Mouse (Mus musculus) limb, embryonic 15.5 days (tissue): Measurements from ENCODE around the gene Map4k5. TPM values are rescaled to one million over a fixed set of nuclear protein-coding genes. Genes with fewer than 3 reads are reported as not detected.

Experiments
- ATAC-seq: fragments of 200-750 bp; cut with Nextera tagmentation; 2 replicates; pipeline ENCODE4 v1.8.0; 2017; ENCODE audit warnings: low read depth, moderate TSS enrichment; ENCODE audit not compliant: insufficient number of reproducible peaks, low FRiP score, low TSS enrichment
- H3K27ac ChIP-seq: fragments of 300-500 bp; sonication (generic); 2 replicates; pipeline ENCODE4 v1.5.1; 2015; ENCODE audit warnings: moderate library complexity, mild to moderate bottlenecking, inconsistent platforms
- H3K27me3 ChIP-seq: fragments of 300-500 bp; sonication (generic); 2 replicates; pipeline ENCODE4 v1.6.1; 2015; ENCODE audit warnings: inconsistent platforms
- H3K36me3 ChIP-seq: fragments of 300-500 bp; sonication (generic); 2 replicates; pipeline ENCODE4 v1.6.1; 2015; ENCODE audit warnings: inconsistent platforms
- H3K4me1 ChIP-seq: fragments of 300-500 bp; sonication (generic); 2 replicates; pipeline ENCODE4 v1.6.1; 2015; ENCODE audit warnings: inconsistent platforms
- H3K4me2 ChIP-seq: fragments of 300-500 bp; sonication (generic); 2 replicates; pipeline ENCODE4 v1.6.1; 2015; ENCODE audit warnings: mild to moderate bottlenecking, inconsistent platforms
- H3K4me3 ChIP-seq: fragments of 300-500 bp; sonication (generic); 2 replicates; pipeline ENCODE4 v1.5.1; 2015; ENCODE audit warnings: mild to moderate bottlenecking, inconsistent platforms
- H3K9ac ChIP-seq: fragments of 300-500 bp; sonication (generic); 2 replicates; pipeline ENCODE4 v1.6.1; 2015; ENCODE audit warnings: inconsistent platforms
- H3K9me3 ChIP-seq: fragments of 300-500 bp; sonication (generic); 2 replicates; pipeline ENCODE4 v1.6.1; 2016; ENCODE audit warnings: inconsistent platforms
- WGBS: fragments of 180-500 bp; shearing (Covaris S2); methylation state at CpG from one replicate; pipeline ENCODE4 v1.1.7; 2015; 5-methylcytosine and 5-hydroxymethylcytosine counted together
- polyA plus RNA-seq: library from polyadenylated mRNA; unstranded; fragments of >200 nt; fragmentation: Nextera tagmentation; extraction: Ambion mirVana; gene quantifications from 2 replicates; pipeline ENCODE4 v1.2.1, GENCODE M21; 2015

Gene Map4k5
- polyA plus RNA-seq, 1 experiment from 2014 or later: 38.1 TPM

GRCm38 (mm10) chr12:69855641-69856300 is 37.2 kb downstream of the Map4k5 start:
- no peak overlapping the region for H3K4me3 ChIP-seq
- ATAC-seq: no peak

GRCm38 (mm10) chr12:69853942-69854341 is 39.1 kb downstream of the Map4k5 start:
- WGBS: 72% methylated on average over 2 of the region's 2 CpGs
- H3K4me1 ChIP-seq: no peaks in the 10 kb centered on the region
- H3K9me3 ChIP-seq: no peaks in the 10 kb centered on the region
- no peaks in the 10 kb centered on the region for H3K27me3 ChIP-seq
- ATAC-seq: no peak
- H3K4me3 ChIP-seq: no peak overlapping the region
- H3K27ac ChIP-seq: no peak overlapping the region
- peaks cover 37% of the 10 kb centered on the region for H3K36me3 ChIP-seq
- no peak overlapping the region for H3K9ac ChIP-seq
- no peak overlapping the region for H3K4me2 ChIP-seq

More at GRCm38 (mm10) chr12:69855641-69856300, 37.2 kb downstream of the Map4k5 start:
- Histone ChIP-seq H3K4me1 (no peaks in the 10 kb centered on the region), H3K27me3 (no peaks in the 10 kb centered on the region), H3K4me2 (no peak overlapping the region), H3K9ac (no peak overlapping the region), H3K9me3 (no peaks in the 10 kb centered on the region), H3K36me3 (peaks cover 29% of the 10 kb centered on the region), H3K27ac (no peak overlapping the region)
- WGBS: 94% methylated on average over 12 of the region's 12 CpGs

DNA sequence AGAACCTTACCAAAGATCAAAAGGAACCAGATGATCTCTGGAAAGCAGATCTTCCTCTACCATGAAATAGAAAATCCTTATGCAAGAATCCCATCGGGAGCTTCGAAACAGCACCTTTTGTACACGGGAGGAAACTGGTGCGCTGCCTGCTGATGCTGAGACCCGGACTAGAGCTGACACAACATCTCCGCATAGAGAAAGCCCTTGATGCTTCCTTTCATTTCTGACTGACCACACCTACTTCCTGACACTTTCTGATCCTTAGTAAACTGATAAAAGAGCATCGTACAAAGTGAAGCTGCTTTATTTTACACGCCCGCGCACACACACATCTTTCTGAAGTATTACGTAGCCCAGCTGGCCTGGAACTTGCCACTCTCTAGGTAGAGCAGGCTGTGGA is 39.6 kb downstream of the Map4k5 start:
- no peak overlapping the region for H3K27ac ChIP-seq
- no peaks in the 10 kb centered on the region for H3K4me1 ChIP-seq
- no peak for ATAC-seq
- no peak overlapping the region for H3K4me3 ChIP-seq
- H3K9ac ChIP-seq: no peak overlapping the region
- H3K4me2 ChIP-seq: no peak overlapping the region
- H3K27me3 ChIP-seq: no peaks in the 10 kb centered on the region
- WGBS: 77% methylated on average over 11 of the region's 11 CpGs
- H3K9me3 ChIP-seq: no peaks in the 10 kb centered on the region
- H3K36me3 ChIP-seq: peaks cover 40% of the 10 kb centered on the region

GRCm38 (mm10) chr12:69852288-69852687 is 40.7 kb downstream of the Map4k5 start:
- H3K27ac ChIP-seq: no peak overlapping the region
- ATAC-seq: no peak
- H3K4me1 ChIP-seq: no peaks in the 10 kb centered on the region
- H3K27me3 ChIP-seq: no peaks in the 10 kb centered on the region
- H3K9ac ChIP-seq: no peak overlapping the region
- no peak overlapping the region for H3K4me2 ChIP-seq
- no peak overlapping the region for H3K4me3 ChIP-seq
- H3K36me3 ChIP-seq: peaks cover 44% of the 10 kb centered on the region
- 81% methylated on average over 9 of the region's 9 CpGs for WGBS
- H3K9me3 ChIP-seq: no peaks in the 10 kb centered on the region

DNA sequence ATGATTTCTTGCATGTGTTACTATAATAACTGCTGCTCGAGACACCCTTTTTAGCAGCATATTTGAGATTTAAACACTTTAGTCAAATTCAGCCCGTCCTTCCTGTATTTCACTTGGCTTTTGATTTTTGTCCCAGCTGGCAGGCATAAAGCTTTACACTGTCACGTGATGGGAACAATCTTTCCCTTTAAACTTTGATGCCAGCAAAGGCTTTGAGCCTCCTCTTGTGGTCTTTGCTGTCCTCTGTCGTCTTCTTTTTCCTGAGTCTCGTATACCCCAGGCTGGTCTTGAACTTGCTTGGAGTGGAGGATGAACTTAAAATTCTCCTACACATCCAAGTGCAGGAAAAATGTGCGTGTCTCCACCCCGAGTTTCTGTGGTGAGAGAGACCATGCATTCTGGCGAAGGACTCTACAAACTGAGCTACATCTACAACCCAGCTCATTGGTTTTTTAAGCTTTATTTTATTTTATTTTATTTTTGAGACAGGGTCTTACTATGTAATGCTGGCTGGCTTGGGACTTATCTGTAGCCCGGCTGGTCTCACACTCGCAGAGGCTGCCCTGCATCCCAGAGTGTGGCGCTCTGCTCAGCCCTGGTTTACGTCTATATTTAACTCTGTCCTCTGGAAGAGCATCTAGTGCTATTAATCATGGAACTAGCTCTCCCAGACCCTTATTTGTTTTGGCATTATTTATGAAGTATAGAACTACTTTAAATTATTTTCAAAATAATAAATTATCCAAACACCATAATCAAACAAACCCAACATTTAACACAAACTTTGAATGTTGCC is 44.7 kb downstream of the Map4k5 start:
- Histone ChIP-seq H3K27me3 (no peaks in the 10 kb centered on the region), H3K27ac (no peak overlapping the region), H3K4me1 (no peaks in the 10 kb centered on the region), H3K9ac (no peak overlapping the region), H3K4me2 (no peak overlapping the region), H3K9me3 (no peaks in the 10 kb centered on the region), H3K4me3 (no peak overlapping the region), H3K36me3 (peaks cover 53% of the 10 kb centered on the region)
- 85% methylated on average over 12 of the region's 12 CpGs for WGBS
- no peak for ATAC-seq

DNA sequence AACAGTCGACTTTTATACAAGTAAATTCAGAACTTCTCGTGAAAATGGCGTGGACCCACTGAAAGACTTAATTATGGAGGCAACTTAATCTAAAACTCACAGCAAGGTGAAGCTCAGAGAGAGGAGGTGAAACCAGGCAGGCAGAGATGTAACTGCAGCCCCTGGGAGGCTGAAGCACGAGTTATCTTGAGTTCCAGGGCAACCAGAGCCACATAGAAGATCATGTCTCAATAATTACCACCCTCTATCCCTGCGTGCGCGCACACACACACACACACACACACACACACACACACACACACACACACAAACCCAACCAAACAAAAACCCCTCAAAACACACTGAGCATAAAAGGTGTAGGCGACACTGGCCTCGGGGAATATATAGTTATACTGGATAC is 46.5 kb downstream of the Map4k5 start:
- H3K4me3 ChIP-seq: no peak overlapping the region
- no peaks in the 10 kb centered on the region for H3K4me1 ChIP-seq
- no peak overlapping the region for H3K9ac ChIP-seq
- H3K27me3 ChIP-seq: no peaks in the 10 kb centered on the region
- peaks cover 48% of the 10 kb centered on the region for H3K36me3 ChIP-seq
- no peak overlapping the region for H3K27ac ChIP-seq
- 88% methylated on average over 9 of the region's 9 CpGs for WGBS
- ATAC-seq: no peak
- H3K9me3 ChIP-seq: no peaks in the 10 kb centered on the region
- no peak overlapping the region for H3K4me2 ChIP-seq

DNA sequence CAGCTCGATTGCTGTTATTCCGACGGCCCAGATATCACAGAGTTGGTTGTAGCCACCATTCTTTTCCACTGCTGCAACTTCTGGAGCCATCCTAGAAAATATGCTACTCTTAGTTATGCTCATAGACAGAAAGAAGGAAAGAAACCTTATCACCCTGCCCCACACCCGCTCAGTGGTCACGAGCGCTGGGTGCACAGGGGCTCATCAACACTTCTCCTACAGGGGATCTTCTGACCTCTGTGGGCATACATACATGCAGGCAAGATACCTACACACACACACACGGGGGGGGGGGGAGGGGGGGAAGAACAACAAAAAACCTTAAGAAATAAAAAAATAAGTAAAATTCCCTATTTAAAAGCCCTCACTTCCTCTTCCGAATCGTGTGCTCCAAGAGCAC is 47.3 kb downstream of the Map4k5 start:
- Histone ChIP-seq H3K4me1 (no peaks in the 10 kb centered on the region), H3K27me3 (no peaks in the 10 kb centered on the region), H3K4me2 (no peak overlapping the region), H3K9ac (no peak overlapping the region), H3K36me3 (peaks cover 46% of the 10 kb centered on the region), H3K27ac (no peak overlapping the region), H3K9me3 (no peaks in the 10 kb centered on the region), H3K4me3 (no peak overlapping the region)
- 89% methylated on average over 9 of the region's 9 CpGs for WGBS
- ATAC-seq: no peak

GRCm38 (mm10) chr12:69843531-69844445 is 49.2 kb downstream of the Map4k5 start:
- peaks cover 48% of the 10 kb centered on the region for H3K36me3 ChIP-seq

DNA sequence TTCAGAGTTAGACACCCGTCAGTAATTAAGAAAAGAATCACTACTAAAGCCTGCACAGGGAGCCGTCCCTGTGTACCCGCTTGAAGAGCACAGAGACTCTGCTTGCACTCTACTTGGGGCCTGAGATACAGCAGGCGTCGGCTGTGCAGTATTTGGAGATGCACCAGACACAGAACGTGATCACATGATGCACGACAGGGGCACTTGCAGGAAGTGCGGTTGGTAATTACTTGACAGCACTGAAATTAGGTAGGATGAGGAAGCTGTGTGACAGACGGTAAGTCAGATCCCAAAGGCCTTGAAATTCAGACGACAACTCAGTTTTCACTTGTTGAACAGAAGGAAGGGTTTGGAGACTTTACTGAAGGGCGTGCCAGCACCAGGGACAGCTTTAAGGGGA is 54.6 kb downstream of the Map4k5 start:
- H3K9me3 ChIP-seq: no peaks in the 10 kb centered on the region
- no peaks in the 10 kb centered on the region for H3K4me1 ChIP-seq
- peaks cover 52% of the 10 kb centered on the region for H3K36me3 ChIP-seq
- no peak for ATAC-seq
- no peak overlapping the region for H3K27ac ChIP-seq
- H3K9ac ChIP-seq: no peak overlapping the region
- H3K4me2 ChIP-seq: no peak overlapping the region
- WGBS: 74% methylated on average over 11 of the region's 11 CpGs
- no peaks in the 10 kb centered on the region for H3K27me3 ChIP-seq
- no peak overlapping the region for H3K4me3 ChIP-seq

More at GRCm38 (mm10) chr12:69843531-69844445, 49.2 kb downstream of the Map4k5 start:
- H3K27ac ChIP-seq: no peak overlapping the region
- no peaks in the 10 kb centered on the region for H3K9me3 ChIP-seq
- no peak overlapping the region for H3K4me3 ChIP-seq
- H3K9ac ChIP-seq: no peak overlapping the region
- no peaks in the 10 kb centered on the region for H3K4me1 ChIP-seq
- no peaks in the 10 kb centered on the region for H3K27me3 ChIP-seq
- no peak overlapping the region for H3K4me2 ChIP-seq
- no peak for ATAC-seq
- 70% methylated on average over 19 of the region's 19 CpGs for WGBS

DNA sequence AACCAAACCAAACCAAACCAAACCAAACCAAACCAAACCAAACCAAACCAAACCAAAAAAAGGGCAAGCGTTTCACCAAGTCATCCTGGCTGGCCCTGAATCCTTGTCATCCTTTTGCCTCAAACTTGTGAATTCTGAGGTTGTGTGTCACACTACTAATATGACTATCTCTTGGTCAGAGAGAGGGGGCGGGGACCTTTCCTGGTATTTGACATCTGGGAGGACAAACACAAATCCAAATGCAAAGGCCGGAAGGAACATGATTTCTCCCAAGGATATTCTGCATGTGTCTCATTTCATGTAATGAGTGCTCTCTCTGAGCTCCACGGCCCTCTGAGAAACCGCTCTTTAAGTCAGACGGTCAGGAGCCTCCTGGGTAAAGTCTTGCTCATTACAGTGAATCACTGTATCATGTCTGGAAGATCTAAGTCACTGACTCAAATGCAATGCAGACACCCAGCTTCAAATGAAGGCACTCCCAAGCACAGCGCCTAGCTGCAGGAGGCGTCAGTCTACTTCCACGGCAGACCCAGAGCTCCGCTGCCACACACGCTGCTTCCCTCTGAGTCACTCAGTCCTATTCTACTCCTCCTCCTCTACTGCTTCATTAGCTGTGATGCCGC is 58.9 kb downstream of the Map4k5 start:
- 80% methylated on average over 12 of the region's 12 CpGs for WGBS
- Histone ChIP-seq H3K4me3 (no peak overlapping the region), H3K36me3 (peaks cover 51% of the 10 kb centered on the region), H3K27ac (no peak overlapping the region), H3K4me1 (no peaks in the 10 kb centered on the region), H3K27me3 (no peaks in the 10 kb centered on the region), H3K4me2 (no peak overlapping the region), H3K9ac (no peak overlapping the region), H3K9me3 (no peaks in the 10 kb centered on the region)
- ATAC-seq: no peak

DNA sequence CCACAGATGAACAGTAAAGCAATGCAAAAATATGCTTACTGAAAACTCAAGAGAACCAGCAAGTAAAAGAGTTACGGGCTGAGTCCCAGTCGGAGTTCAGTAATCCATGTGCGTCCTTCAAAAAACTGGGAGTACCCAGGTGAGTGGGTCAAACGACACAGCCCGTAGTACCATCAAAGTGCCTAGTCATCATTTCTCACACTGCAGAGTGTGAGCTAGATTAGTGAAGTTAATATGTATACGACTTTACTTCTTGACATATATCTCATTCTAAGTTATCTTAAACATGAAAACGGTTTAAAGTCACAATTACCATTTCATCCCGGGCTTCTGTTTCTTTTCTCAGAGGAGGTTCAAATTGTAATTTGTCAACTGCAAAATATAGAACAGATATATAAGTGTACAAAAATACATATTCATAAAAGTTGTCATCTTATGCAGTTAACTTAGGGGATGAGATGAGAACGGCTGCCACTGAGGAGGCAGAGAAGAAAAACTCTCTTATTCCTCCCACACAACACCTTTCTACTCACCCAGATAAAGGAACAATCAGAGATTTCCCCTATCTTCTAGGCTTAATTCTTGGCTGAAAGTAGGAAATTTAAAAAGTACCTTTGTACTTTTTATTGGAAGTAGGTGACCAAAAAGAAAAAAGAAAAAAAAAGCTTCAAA is 61.6 kb downstream of the Map4k5 start:
- 92% methylated on average over 9 of the region's 9 CpGs for WGBS
- Histone ChIP-seq H3K27me3 (no peaks in the 10 kb centered on the region), H3K9ac (no peak overlapping the region), H3K4me1 (no peaks in the 10 kb centered on the region), H3K36me3 (peaks cover 62% of the 10 kb centered on the region), H3K4me2 (no peak overlapping the region), H3K27ac (no peak overlapping the region), H3K4me3 (no peak overlapping the region), H3K9me3 (no peaks in the 10 kb centered on the region)
- ATAC-seq: no peak
